Mouse (Mus musculus) urinary bladder, adult 18-20 months (tissue): ENCODE results near the gene Samd9l.
"Not testable (repeated sequence)": the region's sequence is repeated elsewhere in the genome, so short reads cannot be mapped to it uniquely, and the experiment has no call there.

Source experiments
- DNase-seq, 2 experiments: peaks; one replicate each; pipeline ENCODE4 v3.0.0; 2022; ENCODE audit warnings: low spot score in 2 of 2, mixed read lengths in 2 of 2

The Samd9l gene

DNA sequence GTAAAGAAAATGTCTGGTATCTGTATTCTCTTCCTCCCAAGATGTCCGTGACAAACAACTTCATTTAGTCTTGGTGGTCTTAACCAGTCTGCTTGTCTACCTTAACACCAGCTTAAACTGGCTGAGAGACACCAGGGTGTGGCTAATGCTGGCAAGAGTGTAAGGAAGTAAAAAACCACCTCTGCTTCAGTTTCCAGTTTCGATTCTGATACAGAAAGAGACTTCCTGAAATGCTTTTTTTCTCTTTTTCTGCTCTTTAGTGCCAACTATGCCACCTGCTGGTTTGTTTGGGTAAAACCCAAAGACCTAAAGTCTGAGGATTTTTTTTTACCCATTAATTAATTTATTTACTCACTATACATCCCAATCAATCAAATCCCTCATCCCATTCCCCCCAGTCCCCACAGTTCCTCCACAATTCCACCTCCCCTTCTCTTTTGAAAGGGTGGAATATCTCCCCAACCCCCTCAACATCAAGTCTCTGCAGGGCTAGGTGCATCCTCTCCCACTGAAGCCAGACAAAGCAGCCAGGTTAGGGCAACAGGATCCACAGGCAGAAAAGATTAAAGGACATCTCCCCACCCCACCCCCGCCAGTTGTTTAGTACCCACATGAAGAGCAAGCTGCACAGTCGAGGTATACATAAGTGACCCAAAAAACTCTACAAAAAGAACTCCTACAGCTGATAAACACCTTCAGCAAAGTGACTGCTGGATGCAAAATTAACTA is at the start of gene Samd9l:
Gene Samd9l, minus strand, starts transcription at position 233 of the 729 bp plus-strand sequence.
- DNase-seq: peak; percentile 43 to 59

DNA sequence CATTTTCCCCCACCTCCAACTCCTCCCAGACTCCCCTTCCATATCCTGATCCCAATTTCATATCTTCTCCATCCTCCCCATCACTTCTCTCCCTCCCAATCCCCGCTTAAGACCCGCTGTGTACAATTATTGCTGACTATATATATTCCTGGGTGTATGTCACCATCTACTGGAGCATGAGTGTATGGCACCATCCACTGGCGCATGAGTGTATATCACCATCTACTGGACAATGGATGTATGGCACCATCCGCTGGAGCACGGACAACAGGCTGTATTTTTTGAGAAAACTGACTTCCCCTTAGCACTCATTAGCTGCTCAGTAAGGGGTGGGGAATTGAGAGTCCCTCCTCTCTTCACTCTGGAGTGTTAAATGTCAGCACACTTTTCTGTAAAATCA is 48.0 kb upstream of the Samd9l start:
- peak; percentile 23 to 39 for DNase-seq

DNA sequence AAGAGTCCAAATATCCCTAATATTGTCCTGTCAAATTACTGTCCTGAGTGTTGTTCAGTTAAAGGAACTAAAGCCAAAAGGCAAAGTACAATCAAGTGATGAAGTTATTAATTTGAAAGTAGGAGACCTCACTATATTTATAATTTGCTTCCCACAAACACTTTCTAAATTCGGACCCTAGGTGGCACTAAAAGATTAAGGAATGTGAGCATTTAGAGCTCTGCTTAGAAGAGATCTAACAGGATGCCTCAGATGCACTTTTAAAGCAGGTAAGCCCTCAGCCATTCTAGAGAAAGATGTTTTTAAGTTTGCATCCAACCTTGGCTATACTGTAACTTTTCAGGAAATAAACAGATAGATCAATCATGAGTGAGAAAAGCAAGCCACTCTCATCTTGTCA is 44.5 kb upstream of the Samd9l start:
- DNase-seq: no peak

GRCm38 (mm10) chr6:3436087-3436486 is 36.7 kb upstream of the Samd9l start:
- no peak for DNase-seq

GRCm38 (mm10) chr6:3430976-3431375 is 31.6 kb upstream of the Samd9l start:
- not testable (repeated sequence) for DNase-seq

- DNase-seq: no peak
These were observed 27.7 kb upstream of the Samd9l start for GRCm38 (mm10) chr6:3427047-3427446.

DNA sequence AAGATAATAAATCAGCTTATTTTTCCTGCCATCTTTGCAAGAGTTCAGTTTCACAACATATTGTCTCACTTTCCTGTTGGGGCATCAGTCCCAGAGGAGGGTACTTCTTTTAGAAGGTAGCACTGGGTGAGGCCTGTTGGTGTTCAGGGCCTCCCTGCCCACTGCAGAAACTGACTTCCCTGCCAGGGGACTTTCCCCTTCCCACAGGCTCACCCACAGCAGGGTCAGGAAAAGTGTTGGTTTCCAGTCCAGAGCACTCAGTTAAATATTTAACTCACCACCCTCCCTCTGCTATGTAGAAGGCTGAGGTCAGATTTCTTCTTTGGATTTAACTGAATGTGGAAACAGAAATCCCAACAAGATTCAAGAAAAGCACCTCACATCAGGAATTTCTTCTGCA is 26.0 kb upstream of the Samd9l start:
- not testable (repeated sequence) for DNase-seq

DNA sequence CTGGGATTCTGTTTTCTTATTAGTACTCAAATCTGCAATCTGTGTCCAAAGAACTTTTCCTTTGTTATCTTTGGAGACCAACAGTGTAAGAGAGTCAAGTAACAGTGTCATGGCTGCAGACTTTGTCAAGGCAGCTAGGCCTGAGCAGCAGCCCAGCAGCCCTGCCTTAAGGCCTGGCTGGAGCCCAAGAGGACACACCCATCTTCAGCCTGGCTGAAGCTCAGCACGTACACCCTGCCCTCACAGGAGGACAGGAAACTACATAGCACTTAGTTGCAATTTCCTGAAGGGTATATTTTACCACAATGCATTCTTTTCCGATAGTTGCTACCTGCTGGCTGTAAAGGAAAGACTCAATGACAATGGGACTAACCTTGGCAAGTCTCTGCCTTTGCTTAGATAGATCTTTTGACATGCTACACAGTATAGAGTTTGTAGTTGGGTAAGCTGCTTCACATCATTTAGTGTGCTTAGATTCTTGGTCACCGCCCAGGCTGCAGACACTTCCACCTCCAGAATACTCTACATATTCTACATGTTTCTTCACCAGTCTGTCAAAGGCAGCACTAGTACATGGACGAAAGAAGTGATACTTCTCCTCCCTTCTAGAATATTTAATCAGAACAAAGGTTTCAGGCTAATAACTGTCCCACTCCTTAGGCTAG is 25.4 kb upstream of the Samd9l start:
- peak in 1 of 2 experiments; percentile 8 for DNase-seq

DNA sequence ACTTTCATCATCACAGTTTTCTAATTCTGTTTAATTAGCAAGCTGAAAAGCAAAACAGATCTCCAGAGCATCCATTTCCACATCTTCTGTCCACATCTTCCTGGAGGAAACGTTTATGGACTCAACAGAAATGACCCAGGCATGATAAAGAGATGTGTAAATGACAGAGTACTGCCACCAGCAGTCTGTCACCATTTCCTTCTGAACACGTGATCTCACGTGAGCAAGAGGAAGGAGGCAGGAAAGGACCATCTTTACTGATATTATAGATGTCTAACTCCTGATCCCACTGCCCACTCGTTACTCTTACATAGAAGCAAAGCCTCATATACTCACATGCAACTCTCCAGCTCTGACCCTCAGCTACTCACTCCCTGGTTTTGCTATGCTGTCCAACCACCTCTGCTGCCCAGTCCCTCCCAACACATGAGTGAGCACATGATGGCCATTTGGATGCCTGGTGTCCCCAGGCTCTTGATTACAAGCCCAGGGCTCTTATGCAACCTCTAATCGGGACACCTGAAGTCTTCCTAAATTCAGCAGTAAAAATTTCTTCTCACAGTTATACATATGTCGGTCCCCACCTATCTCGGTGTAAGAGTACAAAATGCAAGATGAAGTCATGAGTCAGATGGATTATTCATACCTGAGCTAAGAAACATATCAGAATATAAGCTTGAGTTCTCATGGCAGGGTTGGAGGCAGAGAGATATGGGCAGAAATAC is 2.0 kb downstream of the Samd9l start:
- not testable (repeated sequence) for DNase-seq

DNA sequence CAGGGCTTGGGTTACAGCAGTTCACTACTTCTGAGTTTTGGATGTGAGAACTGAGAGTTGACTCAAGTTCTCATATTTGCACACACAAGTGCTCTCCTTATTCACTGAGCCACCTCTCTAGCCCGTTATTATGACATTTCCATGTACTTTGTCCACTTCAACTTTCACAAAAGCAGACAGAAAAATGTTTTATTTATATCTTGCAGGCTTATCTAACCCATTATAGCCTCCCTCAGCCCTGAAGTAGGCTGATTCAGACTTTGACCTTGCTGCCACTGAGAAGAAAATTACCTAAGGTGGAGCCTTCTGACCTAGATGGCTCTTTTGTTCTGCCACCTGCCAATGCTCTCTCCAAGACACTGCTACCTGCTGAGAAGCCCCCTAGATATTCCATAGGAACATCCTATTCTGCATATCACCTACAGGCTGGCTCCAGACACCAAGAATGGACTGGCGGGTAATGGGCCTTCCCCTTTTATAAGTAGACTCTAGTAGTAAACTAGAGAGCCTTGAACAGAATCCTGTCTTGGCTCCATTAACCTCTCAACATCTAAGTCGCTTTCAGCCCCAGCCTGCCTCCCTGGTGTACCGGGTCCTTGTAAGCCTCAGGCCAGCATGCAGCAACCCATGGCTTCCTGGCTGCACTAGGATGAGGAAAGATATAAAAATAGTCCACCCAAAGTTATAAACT is 3.3 kb downstream of the Samd9l start:
- DNase-seq: not testable (repeated sequence)

GRCm38 (mm10) chr6:3389995-3390394 is 9.4 kb downstream of the Samd9l start:
- no peak for DNase-seq

GRCm38 (mm10) chr6:3386565-3386964 is 12.8 kb downstream of the Samd9l start:
- DNase-seq: no peak

DNA sequence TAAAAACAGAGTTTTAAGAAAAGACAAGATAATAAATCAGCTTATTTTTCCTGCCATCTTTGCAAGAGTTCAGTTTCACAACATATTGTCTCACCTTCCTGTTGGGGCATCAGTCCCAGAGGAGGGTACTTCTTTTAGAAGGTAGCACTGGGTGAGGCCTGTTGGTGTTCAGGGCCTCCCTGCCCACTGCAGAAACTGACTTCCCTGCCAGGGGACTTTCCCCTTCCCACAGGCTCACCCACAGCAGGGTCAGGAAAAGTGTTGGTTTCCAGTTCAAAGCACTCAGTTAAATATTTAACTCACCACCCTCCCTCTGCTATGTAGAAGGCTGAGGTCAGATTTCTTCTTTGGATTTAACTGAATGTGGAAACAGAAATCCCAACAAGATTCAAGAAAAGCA is 14.6 kb downstream of the Samd9l start:
- not testable (repeated sequence) for DNase-seq

- not testable (repeated sequence) for DNase-seq
These were observed 15.1 kb downstream of the Samd9l start for GRCm38 (mm10) chr6:3384115-3384791.

DNA sequence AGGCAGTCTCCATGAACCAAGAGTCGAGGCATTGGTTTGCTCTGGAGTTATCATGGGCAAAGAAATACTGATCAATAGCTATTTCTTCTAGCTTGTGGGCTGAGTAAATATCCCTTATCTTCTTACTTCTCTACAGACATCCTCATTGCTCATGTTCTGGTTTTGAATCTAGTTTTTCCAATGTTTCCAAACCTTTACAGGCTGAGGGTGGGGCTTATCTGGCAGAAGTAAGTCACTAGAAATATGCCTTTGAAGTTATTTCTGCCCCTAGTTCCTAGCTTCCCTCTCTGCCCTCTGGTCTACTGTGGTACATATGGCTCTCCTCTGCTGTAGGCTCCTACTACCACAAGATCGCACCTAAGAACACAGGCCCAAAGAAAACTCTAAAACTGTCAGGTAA is 20.2 kb downstream of the Samd9l start:
- no peak for DNase-seq

DNA sequence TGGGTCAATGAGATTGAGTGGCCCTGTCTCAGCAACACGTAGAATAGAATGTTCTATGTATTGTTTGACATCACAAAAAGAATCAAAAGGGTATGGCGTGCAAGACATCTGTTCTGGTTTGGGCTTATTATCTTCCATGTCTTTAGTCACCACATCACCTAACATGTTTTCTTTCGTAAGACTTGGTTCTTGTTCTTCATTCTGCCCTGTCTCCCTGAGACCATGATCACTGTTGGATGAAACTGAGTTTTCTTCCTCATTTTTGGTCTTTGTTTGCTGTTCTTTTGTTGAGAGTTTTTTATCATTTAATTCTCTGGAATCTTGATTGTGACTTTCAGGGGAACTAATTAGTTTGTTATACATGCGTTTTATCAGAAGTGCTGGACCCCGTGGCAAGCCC is 22.7 kb downstream of the Samd9l start:
- DNase-seq: no peak

DNA sequence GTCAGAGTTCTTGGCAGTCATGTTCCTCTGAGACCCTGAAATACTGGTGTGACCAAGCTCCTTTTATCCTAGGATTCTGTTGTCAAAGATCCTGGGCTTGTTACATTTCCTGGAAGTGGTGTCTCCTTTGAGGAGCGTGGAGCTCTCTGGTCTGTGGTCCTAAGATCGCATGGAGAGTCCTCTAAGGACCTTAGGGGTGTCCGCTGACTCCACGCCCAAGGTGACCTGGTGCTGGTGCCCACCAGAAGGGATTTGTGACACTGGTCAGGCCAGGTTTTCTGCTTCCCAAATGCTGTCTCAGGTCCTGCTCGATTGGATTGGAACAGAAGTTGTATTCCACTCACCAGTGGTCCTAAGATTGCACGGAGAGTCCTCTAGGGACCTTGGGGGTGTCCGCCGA is 29.8 kb downstream of the Samd9l start:
- DNase-seq: no peak

DNA sequence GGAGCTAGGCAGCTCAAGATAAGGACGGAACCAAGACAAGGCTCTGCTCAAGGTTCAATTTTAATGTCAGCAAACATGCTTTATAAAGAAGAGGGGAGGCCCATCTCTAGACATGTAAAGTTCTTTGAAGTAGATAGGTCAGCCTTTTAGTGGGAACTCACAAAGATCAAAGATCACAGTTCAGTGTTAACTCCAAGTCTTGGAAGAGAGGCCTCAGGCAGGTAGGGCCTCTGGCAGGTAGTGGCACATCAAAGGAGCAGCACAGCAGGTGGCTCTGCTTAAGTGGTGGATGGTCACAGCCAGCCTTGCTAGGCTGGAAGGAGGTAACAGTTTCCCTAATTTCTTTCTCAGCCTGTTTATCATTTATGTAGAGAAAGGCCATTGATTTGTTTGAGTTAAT is 33.8 kb downstream of the Samd9l start:
- DNase-seq: not testable (repeated sequence)

GRCm38 (mm10) chr6:3345924-3346597 is 53.3 kb downstream of the Samd9l start:
- DNase-seq: peak; percentile 13 to 16

DNA sequence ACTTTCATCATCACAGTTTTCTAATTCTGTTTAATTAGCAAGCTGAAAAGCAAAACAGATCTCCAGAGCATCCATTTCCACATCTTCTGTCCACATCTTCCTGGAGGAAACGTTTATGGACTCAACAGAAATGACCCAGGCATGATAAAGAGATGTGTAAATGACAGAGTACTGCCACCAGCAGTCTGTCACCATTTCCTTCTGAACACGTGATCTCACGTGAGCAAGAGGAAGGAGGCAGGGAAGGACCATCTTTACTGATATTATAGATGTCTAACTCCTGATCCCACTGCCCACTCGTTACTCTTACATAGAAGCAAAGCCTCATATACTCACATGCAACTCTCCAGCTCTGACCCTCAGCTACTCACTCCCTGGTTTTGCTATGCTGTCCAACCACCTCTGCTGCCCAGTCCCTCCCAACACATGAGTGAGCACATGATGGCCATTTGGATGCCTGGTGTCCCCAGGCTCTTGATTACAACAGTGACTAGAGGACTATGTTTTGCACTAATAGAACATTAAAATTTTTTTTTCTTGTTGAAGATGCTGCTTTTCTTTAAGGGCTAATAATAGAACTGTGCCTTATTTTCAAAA is 54.2 kb downstream of the Samd9l start:
- not testable (repeated sequence) for DNase-seq
